Mouse (Mus musculus) liver, embryonic 14.5 days (tissue): ENCODE data around the gene Clmn.

Experiments
- CTCF ChIP-seq: IDR thresholded peaks from 2 replicates; pipeline ENCODE4 v1.5.1; 2016; ENCODE audit warnings: antibody characterized with exemption, low read depth, control low read depth
- EP300 ChIP-seq: IDR thresholded peaks from 2 replicates; pipeline ENCODE4 v1.6.1; 2016; ENCODE audit warnings: antibody characterized with exemption, low read depth

DNA sequence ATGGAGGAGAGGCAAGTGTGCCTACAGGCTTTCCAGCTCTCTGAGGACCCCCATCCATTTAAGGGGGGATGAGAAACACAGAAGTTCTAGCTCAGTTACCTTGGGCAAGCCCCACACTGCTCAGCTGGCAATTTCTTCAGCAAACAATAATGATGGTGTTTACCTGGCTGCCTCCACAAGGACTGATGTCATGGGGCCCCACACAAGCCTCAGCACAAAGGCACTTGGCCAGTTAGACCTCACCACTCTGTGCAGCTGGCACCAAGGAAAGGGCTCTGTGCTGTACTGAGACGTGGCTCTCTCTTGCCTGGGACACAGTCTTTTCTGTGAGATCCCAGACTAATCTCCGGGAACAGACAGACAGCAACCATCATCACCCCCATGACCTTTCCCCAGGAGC, 17.2 kb upstream of the Clmn start:
- no peak for TF ChIP-seq EP300
- TF ChIP-seq CTCF: no peak
